Mouse (Mus musculus): ENCODE results near the gene Letmd1. TPM values are rescaled to one million over a fixed set of nuclear protein-coding genes. Genes with fewer than 3 reads are reported as not detected.

The Letmd1 gene
- polyA plus RNA-seq, 1 experiment from 2014 or later, result 43.6 TPM

DNA sequence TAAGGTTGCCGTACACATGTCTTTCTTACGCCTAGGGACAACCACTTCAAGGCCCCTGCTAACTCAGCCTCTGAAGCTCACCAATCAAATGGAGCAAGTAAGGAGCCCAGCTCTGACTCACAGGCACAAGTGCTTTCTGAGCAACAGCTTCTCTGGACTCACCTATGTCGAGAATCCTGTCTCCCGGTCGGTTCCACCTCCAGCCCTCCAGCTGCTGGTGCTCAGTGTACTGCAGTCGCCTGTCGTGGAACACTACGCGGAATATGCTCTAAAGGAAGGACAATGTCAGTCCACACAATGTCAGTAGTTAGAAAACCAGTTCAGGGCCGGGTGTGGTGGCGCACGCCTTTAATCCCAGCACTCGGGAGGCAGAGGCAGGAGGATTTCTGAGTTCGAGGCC lies 56.6 kb downstream of the Letmd1 start:
- 93% methylated on average over 14 of the region's 14 CpGs for WGBS

GRCm38 (mm10) chr15:100527900-100528299 lies 59.1 kb downstream of the Letmd1 start:
- Histone ChIP-seq H3K27ac (no peak overlapping the region), H3K4me2 (replicated peaks) (no peak overlapping the region), H3K36me3 (peaks cover 19% of the 10 kb centered on the region), H3K9ac (no peak overlapping the region), H3K27me3 (no peaks in the 10 kb centered on the region), H3K4me1 (no peaks in the 10 kb centered on the region), H3K9me3 (replicated peaks) (no peaks in the 10 kb centered on the region), H3K4me3 (no peak overlapping the region)
- 86% methylated on average over 5 of the region's 5 CpGs for WGBS
- ATAC-seq (ENCODE audit: low FRiP score), result no peak

More for the DNA sequence above, 56.6 kb downstream of the Letmd1 start:
- H3K4me3 ChIP-seq, result no peak overlapping the region
- no peaks in the 10 kb centered on the region for H3K4me1 ChIP-seq
- H3K27ac ChIP-seq, result no peak overlapping the region
- no peak overlapping the region for H3K9ac ChIP-seq
- no peak for ATAC-seq (ENCODE audit: low FRiP score)
- H3K27me3 ChIP-seq, result no peaks in the 10 kb centered on the region
- peaks cover 32% of the 10 kb centered on the region for H3K36me3 ChIP-seq
- H3K9me3 ChIP-seq (replicated peaks), result no peaks in the 10 kb centered on the region
- no peak overlapping the region for H3K4me2 ChIP-seq (replicated peaks)

Other genes with a start within 250 kb of the Letmd1 start
- gene Atf1, start 241.2 kb upstream of the Letmd1 start, polyA plus RNA-seq (2016; fragmentation: Nextera tagmentation; extraction: Ambion mirVana), result 29.0 and 31.1 TPM in 2 replicates
- not detected in 2 replicates for gene Tmprss12, start 188.2 kb upstream of the Letmd1 start, polyA plus RNA-seq (2016; fragmentation: Nextera tagmentation; extraction: Ambion mirVana)
- 3.9 and 4.8 TPM in 2 replicates for gene Mettl7a1, start 164.9 kb upstream of the Letmd1 start, polyA plus RNA-seq (2016; fragmentation: Nextera tagmentation; extraction: Ambion mirVana)
- gene Mettl7a3, start 134.1 kb upstream of the Letmd1 start, polyA plus RNA-seq (2016; fragmentation: Nextera tagmentation; extraction: Ambion mirVana), result 0.17 and 0.22 TPM in 2 replicates
- 0.16 TPM in 1 of 2 replicates, not detected in the other for gene Methig1, start 115.9 kb upstream of the Letmd1 start, polyA plus RNA-seq (2016; fragmentation: Nextera tagmentation; extraction: Ambion mirVana)
- not detected in 2 replicates for gene Mettl7a2, start 115.8 kb upstream of the Letmd1 start, polyA plus RNA-seq (2016; fragmentation: Nextera tagmentation; extraction: Ambion mirVana)
- gene Higd1c, start 104.5 kb upstream of the Letmd1 start, polyA plus RNA-seq (2016; fragmentation: Nextera tagmentation; extraction: Ambion mirVana), result not detected in 2 replicates
- 0.12 TPM in 1 of 2 replicates, not detected in the other for gene Gm5475, start 46.9 kb upstream of the Letmd1 start, polyA plus RNA-seq (2016; fragmentation: Nextera tagmentation; extraction: Ambion mirVana)
- gene Slc11a2, start 44.0 kb upstream of the Letmd1 start, polyA plus RNA-seq (2016; fragmentation: Nextera tagmentation; extraction: Ambion mirVana), result 24.6 and 25.8 TPM in 2 replicates
- 41.4 and 43.0 TPM in 2 replicates for gene Csrnp2, start 26.5 kb downstream of the Letmd1 start, polyA plus RNA-seq (2016; fragmentation: Nextera tagmentation; extraction: Ambion mirVana)
- gene Tfcp2, start 83.0 kb downstream of the Letmd1 start, polyA plus RNA-seq (2016; fragmentation: Nextera tagmentation; extraction: Ambion mirVana), result 42.9 and 50.8 TPM in 2 replicates
- gene Pou6f1, start 131.0 kb downstream of the Letmd1 start, polyA plus RNA-seq (2016; fragmentation: Nextera tagmentation; extraction: Ambion mirVana), result 28.9 and 38.6 TPM in 2 replicates
- gene Dazap2, start 146.3 kb downstream of the Letmd1 start, polyA plus RNA-seq (2016; fragmentation: Nextera tagmentation; extraction: Ambion mirVana), result 168 and 176 TPM in 2 replicates
- 5.0 and 5.6 TPM in 2 replicates for gene Smagp, start 167.9 kb downstream of the Letmd1 start, polyA plus RNA-seq (2016; fragmentation: Nextera tagmentation; extraction: Ambion mirVana)
- gene Bin2, start 200.5 kb downstream of the Letmd1 start, polyA plus RNA-seq (2016; fragmentation: Nextera tagmentation; extraction: Ambion mirVana), result 3.0 and 3.4 TPM in 2 replicates
- gene Cela1, start 218.9 kb downstream of the Letmd1 start, polyA plus RNA-seq (2016; fragmentation: Nextera tagmentation; extraction: Ambion mirVana), result 1.6 and 1.9 TPM in 2 replicates

Data from hindbrain, embryonic 12.5 days (tissue).